Mouse (Mus musculus): ENCODE results near the gene Nlgn3. TPM values are rescaled to one million over a fixed set of nuclear protein-coding genes. Genes with fewer than 3 reads are reported as not detected.
"Not testable (repeated sequence)": the region's sequence is repeated elsewhere in the genome, so short reads cannot be mapped to it uniquely, and the experiment has no call there.

Gene Nlgn3
- total RNA-seq, 2 experiments from 2014 or later, result 178 to 182 TPM

DNA sequence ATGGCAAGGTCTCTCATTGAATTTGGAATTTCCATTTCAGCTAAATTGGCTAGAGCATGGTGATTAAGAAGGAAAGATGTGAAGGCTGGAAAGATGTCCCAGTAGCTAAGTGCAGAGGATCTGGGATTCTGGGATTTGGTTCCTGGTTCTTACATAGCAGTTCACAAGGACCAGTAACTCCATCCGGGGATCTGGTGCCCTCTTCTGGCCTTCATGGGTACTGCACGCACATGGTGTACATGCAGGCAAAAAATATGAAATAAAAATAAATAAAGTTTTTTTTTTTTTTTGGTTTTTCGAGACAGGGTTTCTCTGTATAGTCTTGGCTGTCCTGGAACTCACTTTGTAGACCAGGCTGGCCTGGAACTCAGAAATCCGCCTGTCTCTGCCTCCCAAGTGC is 59.9 kb downstream of the Nlgn3 start:
- H3K4me3 ChIP-seq; DNase-seq (ENCODE audit: low spot score in 2 of 2): not testable (repeated sequence)
- peak; percentile 26; the same call in 1 of the 2 replicates for TF ChIP-seq CTCF (conservative IDR thresholded peaks at IDR 0.05)

GRCm38 (mm10) chrX:101369001-101369400 is 70.0 kb downstream of the Nlgn3 start:
- TF ChIP-seq CTCF (conservative IDR thresholded peaks at IDR 0.05), result no peak
- H3K27ac ChIP-seq, result peak overlapping the region; percentile 10; the same call in 1 of the 2 replicates
- no peak for DNase-seq (ENCODE audit: low spot score in 2 of 2)
- H3K4me3 ChIP-seq, result no peak overlapping the region

More for the DNA sequence above, 59.9 kb downstream of the Nlgn3 start:
- not testable (repeated sequence) for H3K27ac ChIP-seq

- no peak overlapping the region for H3K4me3 ChIP-seq
- H3K27ac ChIP-seq, result no peak overlapping the region
- no peak for TF ChIP-seq CTCF (conservative IDR thresholded peaks at IDR 0.05)
- DNase-seq (ENCODE audit: low spot score in 2 of 2), result no peak
Observed at GRCm38 (mm10) chrX:101370573-101370972, 71.6 kb downstream of the Nlgn3 start.

DNA sequence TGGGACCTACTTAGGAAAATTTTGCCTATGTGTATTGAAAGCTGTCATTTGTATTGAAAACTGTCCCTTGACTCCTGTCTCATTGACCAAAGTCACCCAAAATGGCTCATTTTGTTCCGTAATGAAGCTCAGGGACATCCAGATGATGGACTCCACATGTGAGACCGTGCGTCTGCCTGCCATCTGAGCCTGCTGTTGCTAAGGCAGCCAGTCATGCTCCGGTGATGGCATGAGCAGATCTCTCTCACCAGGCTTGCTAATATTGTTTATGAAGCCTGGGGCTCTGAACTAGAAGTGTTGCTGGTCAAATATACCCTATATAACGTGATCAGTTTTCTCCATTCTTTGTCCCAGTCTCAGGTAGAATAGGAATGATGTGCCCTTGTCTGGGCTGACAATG is 74.0 kb downstream of the Nlgn3 start:
- Histone ChIP-seq H3K27ac (no peak overlapping the region), H3K4me3 (no peak overlapping the region)
- no peak for DNase-seq (ENCODE audit: low spot score in 2 of 2)
- no peak for TF ChIP-seq CTCF (conservative IDR thresholded peaks at IDR 0.05)

Other genes starting within 250 kb of the Nlgn3 start
- under 1 TPM in 1 of 2 experiments, not detected in 1; 0.15 TPM for gene Tex11, start 239.5 kb upstream of the Nlgn3 start, total RNA-seq (2021)
- gene Slc7a3, start 213.1 kb upstream of the Nlgn3 start, total RNA-seq (2021), result 1 to 10 TPM; 4.9 to 5.4 TPM
- 10 to 100 TPM; 82.6 to 98.8 TPM for gene Snx12, start 76.6 kb upstream of the Nlgn3 start, total RNA-seq (2021)
- 10 to 100 TPM; 19.8 to 24.0 TPM for gene Foxo4, start 44.6 kb upstream of the Nlgn3 start, total RNA-seq (2021)
- not detected for gene Gm614, start 35.2 kb upstream of the Nlgn3 start, total RNA-seq (2021)
- gene Il2rg, start 30.9 kb upstream of the Nlgn3 start, total RNA-seq (2021), result 1 to 10 TPM in 1 of 2 experiments, under 1 TPM in 1; 0.83 to 1.2 TPM
- not detected for gene Gm20489, start 30.1 kb upstream of the Nlgn3 start, total RNA-seq (2021)
- gene Med12, start 25.1 kb upstream of the Nlgn3 start, total RNA-seq (2021), result 10 to 100 TPM; 29.5 to 36.6 TPM
- 10 to 100 TPM in 1 of 2 experiments, 1 to 10 TPM in 1; 9.0 to 11.2 TPM for gene Gjb1, start 77.2 kb downstream of the Nlgn3 start, total RNA-seq (2021)
- gene Zmym3, start 121.7 kb downstream of the Nlgn3 start, total RNA-seq (2021), result 100 to 1,000 TPM; 176 to 179 TPM
- 100 to 1,000 TPM; 132 to 144 TPM for gene Nono, start 130.2 kb downstream of the Nlgn3 start, total RNA-seq (2021)
- gene Itgb1bp2, start 149.9 kb downstream of the Nlgn3 start, total RNA-seq (2021), result 1 to 10 TPM in 1 of 2 experiments, under 1 TPM in 1; 0.82 to 1.4 TPM
- gene Taf1, start 233.6 kb downstream of the Nlgn3 start, total RNA-seq (2021), result 10 to 100 TPM; 45.0 to 46.4 TPM